Mouse (Mus musculus) urinary bladder, postnatal 25 days (tissue): ENCODE measurements around the gene Rpl9-ps6.
"Not testable (repeated sequence)": the region's sequence is repeated elsewhere in the genome, so short reads cannot be mapped to it uniquely, and the experiment has no call there.

Source experiments
- DNase-seq: peaks from one replicate; pipeline ENCODE4 v3.0.0; 2022; ENCODE audit warnings: low spot score

The Rpl9-ps6 gene

DNA sequence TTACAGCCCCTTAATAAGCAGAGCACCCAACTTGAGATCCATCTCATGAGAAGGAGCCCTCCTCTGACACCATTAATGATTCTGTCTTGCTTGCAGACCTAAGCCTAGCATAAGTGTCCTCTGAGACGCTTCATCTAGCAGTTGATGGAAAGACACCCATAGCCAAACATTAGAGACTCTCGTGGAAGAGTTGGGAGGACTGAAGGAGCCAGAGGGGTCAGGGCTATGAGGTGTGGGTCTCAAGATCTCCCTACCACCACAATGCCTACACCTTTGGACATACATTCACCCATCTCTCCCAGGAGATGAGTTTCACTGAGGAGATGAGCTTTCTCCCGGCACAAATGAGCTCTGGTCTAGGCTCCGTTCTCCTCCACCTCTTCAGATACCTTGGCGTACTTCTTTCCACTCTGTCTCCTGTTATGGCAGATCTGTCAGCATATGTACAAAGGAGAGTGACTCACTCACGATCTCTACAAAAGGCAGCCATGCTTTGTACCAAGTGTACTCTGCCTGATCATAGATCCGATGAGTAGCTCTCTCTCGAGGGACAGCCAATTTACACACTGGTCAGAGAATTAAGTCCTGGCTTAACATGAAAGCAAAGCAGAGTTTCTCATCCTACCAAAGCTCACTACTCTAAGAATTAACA is 14.5 kb upstream of the Rpl9-ps6 start:
- no peak for DNase-seq

- no peak for DNase-seq
These were observed 13.9 kb upstream of the Rpl9-ps6 start for GRCm38 (mm10) chr19:32480255-32480654.

GRCm38 (mm10) chr19:32476712-32477052 is 10.3 kb upstream of the Rpl9-ps6 start:
- DNase-seq: no peak

DNA sequence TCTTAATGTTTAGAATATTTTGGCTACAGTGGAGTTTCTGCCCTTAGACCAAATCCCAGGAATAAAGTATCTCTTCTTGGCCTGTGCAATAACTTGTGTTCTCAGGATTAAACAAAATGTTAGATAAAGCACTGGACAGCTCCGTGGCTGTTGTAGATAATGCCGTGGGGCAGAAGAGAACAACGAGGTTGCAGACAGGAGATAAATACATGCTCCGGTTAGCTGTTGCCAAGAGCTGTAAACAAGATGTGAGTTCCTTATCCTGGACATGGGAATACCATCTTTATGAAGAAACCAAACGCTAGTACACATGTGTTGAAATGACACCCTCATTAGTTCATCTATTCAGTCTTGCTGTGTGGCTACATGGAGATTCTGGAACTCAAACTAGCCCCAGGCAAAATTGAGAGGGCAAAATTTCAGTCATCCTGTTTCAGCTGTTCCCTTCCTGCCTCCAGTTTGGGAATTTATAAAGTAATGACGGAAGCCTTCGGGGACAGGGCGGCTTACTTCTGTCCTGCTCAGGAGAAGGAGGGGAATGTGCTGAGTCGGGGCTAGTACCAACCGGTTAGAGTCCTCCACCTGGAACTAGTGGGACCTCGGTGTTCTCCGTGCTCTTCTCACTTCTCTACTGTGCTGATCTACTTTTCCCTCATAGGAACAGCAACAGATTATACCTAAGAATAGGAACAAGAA is 9.8 kb upstream of the Rpl9-ps6 start:
- DNase-seq: no peak

GRCm38 (mm10) chr19:32470570-32471263 is 4.3 kb upstream of the Rpl9-ps6 start:
- DNase-seq: no peak

GRCm38 (mm10) chr19:32470059-32470497 is 3.7 kb upstream of the Rpl9-ps6 start:
- peak; percentile 12 for DNase-seq

DNA sequence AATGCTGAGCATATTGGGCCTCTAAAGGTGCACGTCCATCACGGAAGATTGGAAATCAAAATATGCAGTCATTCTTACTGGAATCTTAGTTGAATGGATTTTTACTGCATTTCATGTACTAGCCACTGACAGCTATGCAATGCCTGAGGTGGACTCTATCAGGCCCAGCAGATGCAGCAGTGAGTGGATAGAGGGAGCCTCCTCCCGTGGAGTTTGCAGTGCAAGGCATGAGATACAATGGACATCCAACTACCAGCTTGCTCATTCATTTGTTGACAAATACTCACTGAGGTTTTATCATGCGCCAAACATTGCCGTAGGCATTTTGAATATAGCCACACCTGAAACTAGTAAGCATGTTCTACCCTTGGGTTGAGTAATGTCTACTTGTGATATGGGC is 947 bp upstream of the Rpl9-ps6 start:
- no peak for DNase-seq

DNA sequence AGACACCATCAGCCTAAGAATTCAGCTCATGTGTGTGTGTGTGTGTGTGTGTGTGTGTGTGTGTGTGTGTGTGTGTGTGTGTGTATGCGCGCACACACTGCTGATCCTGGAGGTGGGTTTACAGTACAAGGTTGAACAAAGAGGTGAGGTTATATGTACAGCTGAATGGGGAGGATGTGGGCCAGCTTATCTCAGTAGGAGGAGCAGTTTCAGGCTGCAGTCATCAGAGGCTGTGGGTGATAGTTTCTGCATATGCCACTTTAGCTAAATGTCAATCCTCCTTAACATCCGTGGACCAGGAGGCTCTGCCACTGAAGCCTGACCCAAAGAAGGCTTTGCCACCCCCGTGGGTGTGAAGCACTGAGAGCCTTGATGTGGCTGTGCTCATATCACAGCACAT is 1.1 kb downstream of the Rpl9-ps6 start:
- DNase-seq: no peak

DNA sequence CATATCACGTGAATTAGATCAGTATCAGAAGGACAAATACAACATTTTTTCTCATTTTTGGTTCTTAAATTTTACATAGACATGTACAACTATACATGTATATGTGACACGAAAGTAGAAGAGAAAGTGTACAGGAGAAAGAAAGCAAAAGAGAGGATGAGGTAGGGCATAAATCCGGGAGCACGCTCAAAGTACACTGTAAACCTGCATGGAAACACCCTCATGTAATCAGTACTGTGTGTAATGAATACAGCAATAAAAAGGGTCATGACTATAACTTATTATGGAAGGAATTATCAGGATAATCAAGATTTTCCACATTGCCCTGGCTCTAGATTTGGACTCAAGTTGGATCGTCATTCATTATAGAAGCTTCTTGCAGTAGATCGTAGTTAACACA is 3.3 kb downstream of the Rpl9-ps6 start:
- DNase-seq: no peak

- not testable (repeated sequence) for DNase-seq
These were observed 8.7 kb downstream of the Rpl9-ps6 start for GRCm38 (mm10) chr19:32457631-32458030.

DNA sequence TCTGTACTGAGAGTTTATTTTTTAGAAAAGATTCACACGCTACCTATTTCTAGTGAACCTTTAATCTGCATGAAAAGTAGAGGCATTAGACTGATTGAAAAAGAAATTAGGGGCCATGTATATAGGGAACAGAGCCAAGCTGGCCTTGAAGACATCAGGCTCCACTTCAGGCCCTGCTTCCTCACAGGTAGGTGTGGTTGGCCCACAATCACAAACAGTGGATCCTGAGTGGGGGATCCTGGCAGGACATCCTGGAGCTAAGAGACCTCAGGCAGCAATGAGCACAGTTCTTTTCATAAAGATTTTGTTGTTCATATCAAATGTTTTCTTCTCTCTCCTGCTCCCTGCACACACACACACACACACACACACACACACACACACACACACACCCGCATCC is 9.6 kb downstream of the Rpl9-ps6 start:
- DNase-seq: no peak

- DNase-seq: no peak
These were observed 14.1 kb downstream of the Rpl9-ps6 start for GRCm38 (mm10) chr19:32452231-32452630.

DNA sequence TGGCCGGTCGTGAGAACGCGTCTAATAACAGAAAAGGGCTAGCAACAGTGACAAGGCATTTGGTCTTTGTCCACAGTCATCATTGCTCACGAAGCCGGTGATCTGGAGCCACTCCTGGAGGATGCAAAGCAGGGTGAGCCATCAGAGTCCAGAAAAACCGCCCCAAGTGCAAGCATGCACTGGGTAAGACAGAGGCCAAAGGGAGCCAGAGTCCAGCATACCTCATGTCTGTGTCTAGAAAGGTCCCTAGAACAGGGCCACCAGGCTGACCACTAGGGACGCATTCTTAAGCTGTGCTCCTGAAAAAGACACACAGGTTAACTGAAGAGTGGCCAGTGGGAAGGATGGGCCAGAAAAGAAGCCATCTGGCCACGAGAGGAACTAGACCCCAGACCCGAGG is 17.4 kb downstream of the Rpl9-ps6 start:
- no peak for DNase-seq

- DNase-seq: no peak
These were observed 24.8 kb downstream of the Rpl9-ps6 start for GRCm38 (mm10) chr19:32441568-32441967.

- no peak for DNase-seq
These were observed 27.0 kb downstream of the Rpl9-ps6 start for GRCm38 (mm10) chr19:32439356-32439755.

- DNase-seq: no peak
These were observed 40.5 kb downstream of the Rpl9-ps6 start for GRCm38 (mm10) chr19:32425856-32426255.

GRCm38 (mm10) chr19:32424706-32425105 is 41.7 kb downstream of the Rpl9-ps6 start:
- DNase-seq: no peak

GRCm38 (mm10) chr19:32419069-32419468 is 47.3 kb downstream of the Rpl9-ps6 start:
- no peak for DNase-seq

GRCm38 (mm10) chr19:32416692-32417317 is 49.6 kb downstream of the Rpl9-ps6 start:
- DNase-seq: no peak
